Mouse (Mus musculus) hindbrain, embryonic 14.5 days (tissue): ENCODE measurements at regions not wholly inside any gene's neighbourhood (a gene's known extent, or its start where the extent isn't known, plus 50 kb on each side); places are given as distances from the start of the nearest gene placed in this dataset.

ENCODE experiments used
- ATAC-seq: fragments of 200-750 bp; cut with Nextera tagmentation; 2 replicates; pipeline ENCODE4 v1.8.0; 2017; ENCODE audit warnings: moderate number of reproducible peaks, mild to moderate bottlenecking, moderate TSS enrichment, moderate library complexity; ENCODE audit not compliant: low FRiP score
- DNase-seq: peaks from one replicate; pipeline ENCODE4 v3.0.0-alpha.2; 2015; ENCODE audit warnings: low spot score
- H3K27ac ChIP-seq: fragments of 300-500 bp; sonication (generic); 2 replicates; pipeline ENCODE4 v1.5.1; 2014; ENCODE audit warnings: mild to moderate bottlenecking, moderate library complexity
- H3K27me3 ChIP-seq: fragments of 300-500 bp; sonication (generic); 2 replicates; pipeline ENCODE4 v1.6.1; 2014; ENCODE audit warnings: mild to moderate bottlenecking, low read length, mixed read lengths; ENCODE audit not compliant: control insufficient read depth, insufficient read depth
- H3K36me3 ChIP-seq: fragments of 300-500 bp; sonication (generic); replicated peaks from 2 replicates; pipeline ENCODE4 v1.6.1; 2014; ENCODE audit not compliant: control insufficient read depth, insufficient read depth
- H3K4me1 ChIP-seq: fragments of 300-500 bp; sonication (generic); replicated peaks from 2 replicates; pipeline ENCODE4 v1.6.1; 2014; ENCODE audit warnings: antibody characterized with exemption, low read length, mixed read lengths; ENCODE audit not compliant: control insufficient read depth, insufficient read depth
- H3K4me2 ChIP-seq: fragments of 300-500 bp; sonication (generic); replicated peaks from 2 replicates; pipeline ENCODE4 v1.6.1; 2014; ENCODE audit warnings: mild to moderate bottlenecking, moderate library complexity
- H3K4me3 ChIP-seq: fragments of 300-500 bp; sonication (generic); replicated peaks from 2 replicates; pipeline ENCODE4 v1.5.1; 2014; ENCODE audit warnings: mild to moderate bottlenecking, low read length
- H3K9ac ChIP-seq: fragments of 300-500 bp; sonication (generic); 2 replicates; pipeline ENCODE4 v1.6.1; 2014
- H3K9me3 ChIP-seq: fragments of 300-500 bp; sonication (generic); 2 replicates; pipeline ENCODE4 v1.6.1; 2016; ENCODE audit warnings: low read length; ENCODE audit not compliant: control insufficient read depth
- WGBS: fragments of 180-500 bp; shearing (Covaris S2); extraction: QIAGEN DNeasy Blood & Tissue Kit; methylation state at CpG from one replicate; pipeline ENCODE4 v1.1.7; 2014; 5-methylcytosine and 5-hydroxymethylcytosine counted together

- Histone ChIP-seq H3K9me3 (no peaks in the 10 kb centered on the region), H3K27ac (no peak overlapping the region), H3K4me3 (no peak overlapping the region), H3K27me3 (no peaks in the 10 kb centered on the region), H3K4me1 (no peaks in the 10 kb centered on the region), H3K36me3 (no peaks in the 10 kb centered on the region), H3K4me2 (no peak overlapping the region), H3K9ac (no peak overlapping the region)
- no peak for DNase-seq
- no peak for ATAC-seq
- 25% methylated on average over 6 of the region's 6 CpGs for WGBS
These were observed 194.5 kb downstream of the Gm5426 start for GRCm38 (mm10) chr10:96330639-96331487.

- H3K36me3 ChIP-seq, result no peaks in the 10 kb centered on the region
- H3K9ac ChIP-seq, result no peak overlapping the region
- no peaks in the 10 kb centered on the region for H3K9me3 ChIP-seq
- no peaks in the 10 kb centered on the region for H3K4me1 ChIP-seq
- no peak for DNase-seq
- WGBS, result 60% methylated on average over 10 of the region's 10 CpGs
- no peak overlapping the region for H3K4me3 ChIP-seq
- H3K27ac ChIP-seq, result no peak overlapping the region
- ATAC-seq, result no peak
- no peak overlapping the region for H3K4me2 ChIP-seq
- H3K27me3 ChIP-seq, result no peaks in the 10 kb centered on the region
These were observed 196.4 kb downstream of the Gm5426 start for GRCm38 (mm10) chr10:96332731-96333201.

- Histone ChIP-seq H3K36me3 (no peaks in the 10 kb centered on the region), H3K4me2 (no peak overlapping the region), H3K4me3 (no peak overlapping the region), H3K27me3 (no peaks in the 10 kb centered on the region), H3K9me3 (no peaks in the 10 kb centered on the region), H3K27ac (no peak overlapping the region), H3K9ac (no peak overlapping the region), H3K4me1 (no peaks in the 10 kb centered on the region)
- ATAC-seq, result no peak
- WGBS, result 82% methylated on average over 6 of the region's 6 CpGs
- DNase-seq, result no peak
These were observed 196.8 kb downstream of the Gm5426 start for GRCm38 (mm10) chr10:96333224-96333623.

DNA sequence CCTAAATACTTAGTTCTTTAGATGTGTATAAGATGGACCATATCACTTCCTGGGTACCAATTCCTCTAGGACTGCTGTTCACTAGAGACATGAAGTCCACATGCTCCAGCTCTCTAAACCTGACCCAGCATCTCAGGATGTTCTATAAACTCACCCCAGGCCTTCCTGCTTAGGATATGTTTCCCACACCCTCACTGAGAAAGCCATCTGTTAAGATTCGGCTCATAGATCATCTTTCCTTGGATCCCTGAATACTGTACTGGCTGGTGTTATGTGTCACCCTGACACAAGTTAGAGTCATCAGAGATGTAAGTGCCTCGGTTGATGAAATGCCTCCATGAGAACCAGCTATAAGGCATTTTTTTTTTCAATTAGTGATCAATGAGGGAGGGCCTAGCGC is 199.9 kb downstream of the Gm5426 start:
- no peaks in the 10 kb centered on the region for H3K36me3 ChIP-seq
- H3K9me3 ChIP-seq, result no peaks in the 10 kb centered on the region
- no peak overlapping the region for H3K9ac ChIP-seq
- no peak overlapping the region for H3K4me2 ChIP-seq
- 95% methylated on average over 3 of the region's 3 CpGs for WGBS
- DNase-seq, result no peak
- no peaks in the 10 kb centered on the region for H3K4me1 ChIP-seq
- H3K27me3 ChIP-seq, result no peaks in the 10 kb centered on the region
- ATAC-seq, result no peak
- no peak overlapping the region for H3K27ac ChIP-seq
- H3K4me3 ChIP-seq, result no peak overlapping the region

DNA sequence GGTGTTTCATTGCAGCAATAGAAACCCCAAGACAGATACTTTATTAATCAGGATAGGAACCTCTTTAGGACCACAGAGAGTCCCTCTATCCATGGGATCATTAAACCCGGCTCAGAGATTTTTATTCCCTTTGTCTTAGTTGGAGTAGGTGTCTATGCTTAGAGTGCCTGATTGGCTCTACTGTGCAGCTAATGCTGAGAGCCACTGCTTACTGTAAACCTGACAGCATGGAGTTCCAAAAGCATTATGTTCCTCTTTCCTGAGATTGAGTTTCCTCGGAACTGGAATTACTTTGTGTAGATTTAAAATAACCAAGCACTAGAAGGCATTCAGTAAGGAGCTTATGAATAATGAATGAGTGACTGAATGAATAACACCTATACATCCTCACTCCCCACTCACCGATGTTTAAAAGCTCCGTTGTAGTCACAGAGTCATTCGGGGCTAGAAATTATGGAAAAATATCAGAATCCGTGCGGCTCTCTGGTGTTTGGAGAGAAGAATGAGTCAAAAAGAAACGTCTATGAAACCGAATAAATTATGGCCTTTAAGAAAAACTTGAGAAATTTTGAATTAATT is 200.8 kb downstream of the Gm5426 start:
- DNase-seq (no peak), ATAC-seq (0 out of 2 replicates have a peak, but pooled peaks have one; percentile 43)
- Histone ChIP-seq H3K9me3 (no peaks in the 10 kb centered on the region), H3K27ac (no peak overlapping the region), H3K4me1 (no peaks in the 10 kb centered on the region), H3K36me3 (no peaks in the 10 kb centered on the region), H3K27me3 (no peaks in the 10 kb centered on the region), H3K4me3 (no peak overlapping the region), H3K9ac (no peak overlapping the region), H3K4me2 (no peak overlapping the region)
- 47% methylated on average over 9 of the region's 9 CpGs for WGBS

DNA sequence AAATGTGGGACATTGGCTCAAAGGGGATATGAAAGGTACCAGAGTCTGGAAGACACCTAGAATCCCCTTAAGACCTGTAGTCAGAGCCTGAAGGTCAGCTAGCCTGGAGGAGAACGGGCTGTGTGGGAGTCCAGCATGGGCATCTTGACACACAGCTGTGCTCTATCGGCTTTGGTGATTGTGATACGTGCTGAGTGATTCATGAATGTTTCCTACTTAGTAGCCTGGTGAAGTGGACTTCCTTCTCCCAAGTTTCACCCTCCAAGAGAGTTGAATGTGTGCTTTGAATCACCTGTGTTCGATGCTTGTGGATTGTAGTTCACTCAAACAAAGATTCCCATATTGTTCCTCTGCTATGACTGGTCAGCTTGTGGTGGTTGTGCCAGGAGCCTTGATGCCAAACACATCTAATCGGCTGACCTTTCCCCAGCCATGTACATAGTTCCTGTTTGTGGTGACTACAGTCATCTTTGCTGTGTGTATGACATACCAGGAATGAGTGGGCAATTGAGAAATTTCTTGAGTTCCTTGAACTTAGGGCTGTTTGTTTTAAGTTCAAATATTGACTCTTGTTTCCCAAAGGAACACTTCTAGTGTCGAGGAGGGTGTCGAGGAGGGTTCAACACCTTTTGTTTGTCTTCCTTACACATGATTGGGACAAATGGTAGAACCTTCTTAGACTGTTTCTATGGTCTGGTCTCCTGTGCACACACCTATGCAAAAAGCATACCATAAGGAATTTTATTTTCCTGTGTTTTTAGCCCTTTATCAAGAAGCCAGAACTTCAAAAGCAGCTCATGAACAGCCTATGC is 201.6 kb downstream of the Gm5426 start:
- H3K4me1 ChIP-seq, result no peaks in the 10 kb centered on the region
- no peak overlapping the region for H3K4me2 ChIP-seq
- no peak for DNase-seq
- no peak overlapping the region for H3K9ac ChIP-seq
- no peak for ATAC-seq
- H3K4me3 ChIP-seq, result no peak overlapping the region
- no peaks in the 10 kb centered on the region for H3K9me3 ChIP-seq
- 91% methylated on average over 7 of the region's 7 CpGs for WGBS
- no peaks in the 10 kb centered on the region for H3K27me3 ChIP-seq
- H3K27ac ChIP-seq, result no peak overlapping the region
- no peaks in the 10 kb centered on the region for H3K36me3 ChIP-seq

DNA sequence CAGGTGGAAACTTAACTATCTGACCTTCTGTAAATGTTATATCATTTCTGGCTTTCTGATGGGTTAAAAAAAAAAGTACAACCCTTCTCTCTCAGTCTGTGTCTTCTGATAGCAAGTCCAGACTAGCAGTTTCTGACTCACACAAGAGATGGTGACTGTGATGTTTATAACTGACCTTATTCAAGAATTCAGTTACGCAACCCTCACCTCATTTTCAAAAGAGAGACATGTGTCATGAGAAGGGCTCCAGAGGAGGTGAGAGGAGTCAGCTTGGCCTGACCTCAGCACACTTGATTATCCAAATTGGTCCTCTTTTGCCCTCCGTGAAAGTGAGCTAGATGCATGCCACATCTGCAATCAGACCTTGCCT is 202.2 kb downstream of the Gm5426 start:
- Histone ChIP-seq H3K36me3 (no peaks in the 10 kb centered on the region), H3K4me3 (no peak overlapping the region), H3K4me1 (no peaks in the 10 kb centered on the region), H3K9ac (no peak overlapping the region), H3K27ac (no peak overlapping the region), H3K27me3 (no peaks in the 10 kb centered on the region), H3K9me3 (no peaks in the 10 kb centered on the region), H3K4me2 (no peak overlapping the region)
- 94% methylated on average over 2 of the region's 2 CpGs for WGBS
- ATAC-seq, result no peak
- DNase-seq, result no peak

- Histone ChIP-seq H3K4me2 (no peak overlapping the region), H3K4me3 (no peak overlapping the region), H3K4me1 (no peaks in the 10 kb centered on the region), H3K27ac (no peak overlapping the region), H3K36me3 (no peaks in the 10 kb centered on the region), H3K27me3 (no peaks in the 10 kb centered on the region), H3K9ac (no peak overlapping the region), H3K9me3 (no peaks in the 10 kb centered on the region)
- no peak for ATAC-seq
- DNase-seq, result no peak
- 71% methylated on average over 3 of the region's 3 CpGs for WGBS
These were observed 206.1 kb downstream of the Gm5426 start for GRCm38 (mm10) chr10:96342476-96342875.

- ATAC-seq, result no peak
These were observed 207.3 kb downstream of the Gm5426 start for GRCm38 (mm10) chr10:96343666-96344065.

More at GRCm38 (mm10) chr10:96343666-96344065, 207.3 kb downstream of the Gm5426 start:
- H3K9me3 ChIP-seq, result no peaks in the 10 kb centered on the region
- H3K4me2 ChIP-seq, result no peak overlapping the region
- H3K9ac ChIP-seq, result no peak overlapping the region
- no peaks in the 10 kb centered on the region for H3K27me3 ChIP-seq
- H3K36me3 ChIP-seq, result no peaks in the 10 kb centered on the region
- WGBS, result 90% methylated on average over 2 of the region's 2 CpGs
- no peak overlapping the region for H3K27ac ChIP-seq
- no peak for DNase-seq
- H3K4me3 ChIP-seq, result no peak overlapping the region
- no peaks in the 10 kb centered on the region for H3K4me1 ChIP-seq
